Mouse (Mus musculus): ENCODE results near the gene Fbxw5.

- TF ChIP-seq POLR2A (IDR thresholded peaks at IDR 0.05; ENCODE audit: low read depth, low read length) (no peak), CTCF (IDR thresholded peaks at IDR 0.05; ENCODE audit: extremely low read depth, insufficient read length, insufficient replicate concordance, low read depth, low read length) (no peak)
Observed at GRCm38 (mm10) chr2:25505000-25505399, 4.5 kb downstream of the Fbxw5 start.
